Mouse (Mus musculus) stomach, embryonic 15.5 days (tissue): Measurements from ENCODE around the gene Wipf3. TPM values are rescaled to one million over a fixed set of nuclear protein-coding genes. Genes with fewer than 3 reads are reported as not detected.

Experiments used
- ATAC-seq: fragments of 200-750 bp; cut with Nextera tagmentation; 2 replicates; pipeline ENCODE4 v1.8.0; 2017; ENCODE audit warnings: low read depth, moderate number of reproducible peaks, moderate TSS enrichment; ENCODE audit not compliant: insufficient read depth, low FRiP score
- H3K27ac ChIP-seq: fragments of 300-500 bp; sonication (generic); 2 replicates; pipeline ENCODE4 v1.5.1; 2015; ENCODE audit warnings: mild to moderate bottlenecking, inconsistent platforms
- H3K27me3 ChIP-seq: fragments of 300-500 bp; sonication (generic); replicated peaks from 2 replicates; pipeline ENCODE4 v1.6.1; 2015; ENCODE audit warnings: inconsistent platforms
- H3K36me3 ChIP-seq: fragments of 300-500 bp; sonication (generic); 2 replicates; pipeline ENCODE4 v1.6.1; 2015; ENCODE audit warnings: inconsistent platforms
- H3K4me1 ChIP-seq: fragments of 300-500 bp; sonication (generic); 2 replicates; pipeline ENCODE4 v1.6.1; 2015; ENCODE audit warnings: inconsistent platforms
- H3K4me2 ChIP-seq: fragments of 300-500 bp; sonication (generic); 2 replicates; pipeline ENCODE4 v1.6.1; 2015; ENCODE audit warnings: mild to moderate bottlenecking, inconsistent platforms
- H3K4me3 ChIP-seq: fragments of 300-500 bp; sonication (generic); replicated peaks from 2 replicates; pipeline ENCODE4 v1.5.1; 2015; ENCODE audit warnings: inconsistent platforms
- H3K9ac ChIP-seq: fragments of 300-500 bp; sonication (generic); 2 replicates; pipeline ENCODE4 v1.6.1; 2015; ENCODE audit warnings: inconsistent platforms
- H3K9me3 ChIP-seq: fragments of 300-500 bp; sonication (generic); 2 replicates; pipeline ENCODE4 v1.6.1; 2016; ENCODE audit warnings: inconsistent platforms
- WGBS: fragments of 180-500 bp; shearing (Covaris S2); methylation state at CpG from one replicate; pipeline ENCODE4 v1.1.7; 2015; 5-methylcytosine and 5-hydroxymethylcytosine counted together
- polyA plus RNA-seq: library from polyadenylated mRNA; unstranded; fragments of >200 nt; fragmentation: Nextera tagmentation; extraction: Ambion mirVana; gene quantifications from 2 replicates; pipeline ENCODE4 v1.2.1, GENCODE M21; 2015

Gene Wipf3
- polyA plus RNA-seq, 1 experiment from 2014 or later = 0.89 TPM

DNA sequence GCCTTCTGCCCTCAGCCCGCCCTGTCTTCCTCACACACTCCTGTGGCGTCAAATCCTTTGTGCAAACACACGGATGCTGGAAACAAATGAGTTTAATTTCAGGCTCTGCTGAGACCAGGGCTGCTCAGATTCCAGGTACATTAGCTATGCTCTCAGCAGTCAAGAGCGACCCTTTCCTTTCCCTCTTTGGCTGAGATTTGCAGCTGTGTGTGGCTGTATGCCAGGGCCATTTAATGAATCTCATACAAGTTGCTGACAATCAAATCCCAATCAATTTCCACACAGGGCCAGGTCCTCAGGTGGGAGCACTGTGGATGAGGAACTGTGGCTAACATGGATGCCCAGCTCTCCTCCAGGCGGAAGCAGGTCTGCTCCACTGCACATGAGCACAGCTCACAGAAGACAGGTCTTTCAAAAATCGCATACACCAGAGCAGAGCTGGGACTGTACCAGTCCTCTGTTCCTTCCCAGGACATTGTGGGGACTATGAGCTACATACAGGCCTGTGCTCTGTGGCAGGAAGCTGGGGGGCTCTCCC lies 78.9 kb downstream of the Wipf3 start:
- 41% methylated on average over 6 of the region's 6 CpGs for WGBS
- Histone ChIP-seq H3K27ac (no peak overlapping the region; the same call in 1 of the 2 replicates), H3K9me3 (no peaks in the 10 kb centered on the region), H3K9ac (no peak overlapping the region), H3K36me3 (no peaks in the 10 kb centered on the region), H3K4me1 (0 out of 2 replicates have a peak, but pooled peaks cover 4% of the 10 kb centered on the region), H3K4me3 (no peak overlapping the region), H3K27me3 (no peaks in the 10 kb centered on the region), H3K4me2 (no peak overlapping the region)
- ATAC-seq = no peak

DNA sequence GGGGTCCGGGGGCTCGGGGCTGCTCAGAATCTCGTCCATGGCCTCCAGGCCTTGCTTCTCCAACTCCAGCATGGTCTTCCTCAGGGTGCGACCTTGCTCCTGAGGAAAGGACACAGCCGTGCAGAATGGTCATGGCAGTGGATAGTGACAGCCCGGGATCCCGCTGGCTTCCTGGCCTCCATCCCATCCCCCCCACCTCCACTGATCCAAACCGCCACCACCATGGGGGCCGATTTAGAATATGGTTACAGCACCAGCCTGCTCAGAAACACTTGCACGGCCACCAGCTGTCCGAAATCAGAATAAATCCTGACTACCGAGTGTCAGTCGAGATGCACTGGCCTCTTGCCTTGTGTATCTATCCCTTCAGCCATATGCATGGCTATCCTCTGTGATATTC lies 79.9 kb downstream of the Wipf3 start:
- Histone ChIP-seq H3K9ac (no peak overlapping the region), H3K9me3 (no peaks in the 10 kb centered on the region), H3K4me2 (no peak overlapping the region), H3K27me3 (no peaks in the 10 kb centered on the region), H3K4me3 (no peak overlapping the region), H3K36me3 (no peaks in the 10 kb centered on the region), H3K4me1 (0 out of 2 replicates have a peak, but pooled peaks cover 4% of the 10 kb centered on the region), H3K27ac (no peak overlapping the region)
- no peak for ATAC-seq
- 84% methylated on average over 13 of the region's 13 CpGs for WGBS

DNA sequence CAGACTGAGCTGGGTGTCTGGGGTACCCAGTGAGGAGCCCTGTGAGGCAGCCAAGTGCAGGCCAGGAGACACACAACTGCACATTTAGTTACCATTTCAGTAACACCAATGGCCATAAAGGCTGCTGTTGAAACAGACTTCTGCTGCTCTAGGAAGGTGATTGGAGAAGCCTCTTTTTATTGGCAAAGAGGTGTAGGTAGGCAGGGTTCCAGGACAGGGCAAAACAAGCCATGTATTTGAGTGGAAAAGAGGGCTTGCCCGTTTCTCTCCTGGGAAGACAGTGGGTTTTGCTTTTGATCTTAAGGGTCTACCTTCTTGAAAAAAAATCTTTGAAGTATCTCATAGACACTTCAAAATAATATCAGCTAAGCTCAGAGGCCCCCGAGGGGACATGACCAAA lies 82.9 kb downstream of the Wipf3 start:
- no peaks in the 10 kb centered on the region for H3K36me3 ChIP-seq
- H3K4me1 ChIP-seq = 0 out of 2 replicates have a peak, but pooled peaks cover 4% of the 10 kb centered on the region
- H3K27ac ChIP-seq = no peak overlapping the region
- H3K9me3 ChIP-seq = no peaks in the 10 kb centered on the region
- no peak overlapping the region for H3K4me2 ChIP-seq
- no peak overlapping the region for H3K4me3 ChIP-seq
- WGBS = 42% methylated on average over 2 of the region's 2 CpGs
- H3K9ac ChIP-seq = no peak overlapping the region
- no peak for ATAC-seq
- no peaks in the 10 kb centered on the region for H3K27me3 ChIP-seq

DNA sequence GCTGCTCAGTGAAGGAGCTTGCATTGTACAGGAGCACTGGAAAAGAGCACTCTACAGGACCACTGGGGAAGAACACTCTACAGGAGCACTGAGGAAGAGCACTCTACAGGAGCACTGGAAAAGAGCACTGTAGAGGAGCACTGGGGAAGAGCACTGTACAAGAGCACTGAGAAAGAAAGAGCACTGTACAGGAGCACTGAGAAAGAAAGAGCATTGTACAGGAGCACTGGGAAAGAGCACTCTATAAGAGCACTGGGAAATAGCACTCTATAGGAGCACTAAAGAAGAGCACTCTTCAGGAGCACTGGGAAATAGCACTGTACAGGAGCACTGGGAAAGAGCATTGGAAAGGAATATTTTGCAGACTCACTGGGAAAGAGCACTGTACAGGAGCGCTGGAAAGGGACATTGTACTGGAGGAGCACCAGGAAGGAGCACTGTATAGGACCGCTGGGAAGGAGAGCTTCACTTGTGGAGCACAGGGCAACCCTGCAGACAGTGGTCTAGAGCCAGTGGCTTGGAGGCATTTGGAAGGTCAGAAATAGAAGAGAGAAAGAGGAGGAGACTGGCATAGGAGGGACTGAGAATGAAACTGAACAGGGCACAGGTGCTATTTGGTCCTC lies 87.2 kb downstream of the Wipf3 start:
- Histone ChIP-seq H3K4me1 (no peaks in the 10 kb centered on the region), H3K9ac (no peak overlapping the region), H3K36me3 (no peaks in the 10 kb centered on the region), H3K27me3 (no peaks in the 10 kb centered on the region), H3K27ac (no peak overlapping the region), H3K4me3 (no peak overlapping the region), H3K4me2 (no peak overlapping the region), H3K9me3 (no peaks in the 10 kb centered on the region)
- 82% methylated on average over 2 of the region's 2 CpGs for WGBS
- ATAC-seq = no peak

DNA sequence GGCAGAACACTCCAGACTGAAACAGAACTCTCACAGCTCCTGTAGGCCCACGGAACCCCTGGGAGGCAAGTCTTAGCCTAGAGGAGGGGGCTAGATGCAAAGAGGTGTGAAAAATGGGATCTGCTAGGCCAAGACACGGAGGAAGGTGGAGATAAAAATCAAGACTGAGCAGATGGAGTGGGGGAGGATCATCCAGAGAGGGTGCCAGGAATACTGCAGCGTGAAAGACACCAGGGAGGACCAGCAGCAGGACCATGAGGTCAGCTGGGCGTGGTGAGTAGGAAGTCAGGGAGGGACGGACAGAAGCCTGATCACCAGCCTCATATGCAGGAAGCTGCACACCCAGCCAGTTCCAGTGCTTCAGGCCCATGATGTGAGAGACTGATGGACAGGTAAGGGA lies 89.4 kb downstream of the Wipf3 start:
- Histone ChIP-seq H3K4me2 (no peak overlapping the region), H3K4me3 (no peak overlapping the region), H3K9ac (no peak overlapping the region), H3K36me3 (no peaks in the 10 kb centered on the region), H3K27ac (no peak overlapping the region), H3K9me3 (no peaks in the 10 kb centered on the region), H3K27me3 (no peaks in the 10 kb centered on the region), H3K4me1 (no peaks in the 10 kb centered on the region)
- 65% methylated on average over 5 of the region's 5 CpGs for WGBS
- ATAC-seq = no peak

DNA sequence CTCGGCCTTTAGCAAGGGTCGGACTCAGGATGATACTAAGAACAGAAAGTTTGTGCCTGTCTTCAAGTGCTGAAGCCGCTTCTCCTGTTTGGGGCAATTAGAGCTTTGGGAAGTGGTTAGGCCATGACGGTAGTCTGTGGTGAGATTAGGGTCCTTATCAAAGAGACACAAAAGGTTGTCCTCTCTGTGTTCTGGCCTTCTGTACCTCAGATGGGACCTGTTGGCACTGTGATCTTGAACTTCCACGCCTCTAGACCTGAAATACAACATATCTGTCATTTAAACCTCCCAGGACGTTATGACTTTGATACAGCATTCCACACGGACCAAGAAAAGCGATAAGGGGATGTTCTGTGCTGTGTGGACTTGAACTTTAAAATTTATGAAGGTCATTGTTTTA lies 99.3 kb downstream of the Wipf3 start:
- ATAC-seq = no peak
- H3K27ac ChIP-seq = no peak overlapping the region
- 77% methylated on average over 8 of the region's 8 CpGs for WGBS
- H3K9ac ChIP-seq = no peak overlapping the region
- H3K4me1 ChIP-seq = no peaks in the 10 kb centered on the region
- no peaks in the 10 kb centered on the region for H3K9me3 ChIP-seq
- no peaks in the 10 kb centered on the region for H3K27me3 ChIP-seq
- H3K4me3 ChIP-seq = no peak overlapping the region
- H3K36me3 ChIP-seq = no peaks in the 10 kb centered on the region
- no peak overlapping the region for H3K4me2 ChIP-seq

DNA sequence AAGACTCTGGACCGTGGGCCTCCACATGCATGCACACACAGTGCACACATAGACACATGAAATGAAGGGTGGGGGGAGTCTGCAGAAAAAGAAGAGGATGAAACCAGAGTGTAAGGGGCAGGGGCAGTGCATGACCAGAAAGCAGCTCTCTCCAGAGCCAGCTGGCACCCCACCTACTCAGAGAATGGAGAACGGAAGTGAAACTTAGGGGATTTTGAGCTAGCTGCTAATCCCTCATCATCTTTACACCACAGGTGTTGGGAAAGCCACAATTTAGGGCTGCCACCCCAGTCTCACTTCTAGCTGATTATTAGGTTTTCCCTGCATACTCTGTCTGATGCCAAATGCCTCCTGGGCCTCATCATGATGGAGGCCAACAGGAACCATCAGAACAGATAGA lies 100.8 kb downstream of the Wipf3 start:
- no peaks in the 10 kb centered on the region for H3K36me3 ChIP-seq
- H3K9me3 ChIP-seq = no peaks in the 10 kb centered on the region
- ATAC-seq = no peak
- H3K27ac ChIP-seq = no peak overlapping the region
- H3K27me3 ChIP-seq = no peaks in the 10 kb centered on the region
- H3K9ac ChIP-seq = no peak overlapping the region
- H3K4me1 ChIP-seq = no peaks in the 10 kb centered on the region
- 84% methylated on average over 2 of the region's 2 CpGs for WGBS
- no peak overlapping the region for H3K4me3 ChIP-seq
- H3K4me2 ChIP-seq = no peak overlapping the region

DNA sequence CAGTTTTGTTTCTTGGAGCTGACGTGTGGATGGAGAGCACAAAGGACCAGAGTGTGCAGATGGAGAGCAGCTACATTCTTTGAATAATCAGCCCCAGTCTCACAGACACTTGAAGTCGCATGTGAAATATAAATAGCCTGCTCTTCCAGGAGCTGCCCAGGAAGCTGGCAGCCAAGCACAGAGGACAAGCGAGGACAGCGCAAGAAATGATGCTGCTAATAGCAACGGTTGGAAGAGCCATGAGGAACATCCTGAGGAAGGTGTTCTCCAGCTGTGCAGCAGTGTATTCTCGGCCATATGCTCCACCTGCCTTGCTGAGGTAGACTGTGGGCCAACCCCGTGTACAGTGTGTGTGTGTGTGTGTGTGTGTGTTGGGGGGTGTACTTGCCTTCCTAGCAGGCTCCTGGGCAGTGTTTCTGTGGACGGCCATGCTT lies 101.7 kb downstream of the Wipf3 start:
- H3K4me3 ChIP-seq = no peak overlapping the region
- no peaks in the 10 kb centered on the region for H3K9me3 ChIP-seq
- no peaks in the 10 kb centered on the region for H3K36me3 ChIP-seq
- no peak overlapping the region for H3K27ac ChIP-seq
- 60% methylated on average over 8 of the region's 8 CpGs for WGBS
- no peak overlapping the region for H3K9ac ChIP-seq
- no peaks in the 10 kb centered on the region for H3K27me3 ChIP-seq
- ATAC-seq = no peak
- no peaks in the 10 kb centered on the region for H3K4me1 ChIP-seq
- H3K4me2 ChIP-seq = no peak overlapping the region

DNA sequence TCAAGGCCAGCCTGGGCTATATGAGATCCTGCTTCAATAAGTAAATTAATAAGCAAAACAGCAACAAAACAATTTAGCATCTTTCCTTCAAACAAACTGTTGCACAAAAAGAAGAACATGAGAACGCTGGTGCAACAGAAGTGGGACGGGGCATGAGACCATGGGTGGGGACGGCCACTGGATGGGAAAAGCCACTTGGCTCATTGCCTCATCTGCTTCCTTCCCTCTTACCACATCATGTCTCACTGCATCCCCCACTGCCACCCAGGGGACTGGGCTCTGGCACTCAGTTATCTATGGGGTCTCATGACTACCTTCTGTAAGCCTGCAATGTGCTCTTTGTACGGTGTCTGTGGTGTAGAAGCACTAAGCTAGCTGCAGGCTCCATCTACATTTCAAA lies 106.1 kb downstream of the Wipf3 start:
- H3K4me2 ChIP-seq = no peak overlapping the region
- H3K4me3 ChIP-seq = no peak overlapping the region
- ATAC-seq = no peak
- no peaks in the 10 kb centered on the region for H3K9me3 ChIP-seq
- H3K27me3 ChIP-seq = no peaks in the 10 kb centered on the region
- no peak overlapping the region for H3K27ac ChIP-seq
- H3K4me1 ChIP-seq = no peaks in the 10 kb centered on the region
- H3K9ac ChIP-seq = no peak overlapping the region
- no peaks in the 10 kb centered on the region for H3K36me3 ChIP-seq
- whole genome bisulfite sequencing = 85% methylated on average over 4 of the region's 4 CpGs

DNA sequence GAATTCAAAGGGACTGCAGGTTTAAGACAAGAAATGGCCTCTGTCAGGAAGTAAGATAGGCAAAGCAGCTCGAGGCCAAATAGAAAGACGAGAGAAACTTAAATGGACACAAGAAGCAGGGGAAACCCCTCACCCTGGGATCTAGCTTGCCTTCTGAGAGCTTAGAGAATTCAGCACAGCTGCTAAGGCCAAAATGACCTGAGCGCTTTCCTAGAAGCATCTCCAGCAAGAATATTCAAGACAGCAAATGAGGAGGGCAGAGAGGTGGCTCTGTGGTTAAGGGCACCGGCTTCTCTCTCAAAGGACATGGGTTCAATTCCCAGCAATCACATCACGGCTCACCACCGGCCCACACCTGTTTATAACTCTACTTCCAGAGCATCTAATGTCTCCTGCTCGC lies 107.7 kb downstream of the Wipf3 start:
- no peak overlapping the region for H3K27ac ChIP-seq
- H3K27me3 ChIP-seq = no peaks in the 10 kb centered on the region
- WGBS = 77% methylated on average over 7 of the region's 7 CpGs
- H3K4me1 ChIP-seq = no peaks in the 10 kb centered on the region
- no peak overlapping the region for H3K4me3 ChIP-seq
- H3K9ac ChIP-seq = no peak overlapping the region
- no peaks in the 10 kb centered on the region for H3K9me3 ChIP-seq
- no peak overlapping the region for H3K4me2 ChIP-seq
- no peak for ATAC-seq
- no peaks in the 10 kb centered on the region for H3K36me3 ChIP-seq

DNA sequence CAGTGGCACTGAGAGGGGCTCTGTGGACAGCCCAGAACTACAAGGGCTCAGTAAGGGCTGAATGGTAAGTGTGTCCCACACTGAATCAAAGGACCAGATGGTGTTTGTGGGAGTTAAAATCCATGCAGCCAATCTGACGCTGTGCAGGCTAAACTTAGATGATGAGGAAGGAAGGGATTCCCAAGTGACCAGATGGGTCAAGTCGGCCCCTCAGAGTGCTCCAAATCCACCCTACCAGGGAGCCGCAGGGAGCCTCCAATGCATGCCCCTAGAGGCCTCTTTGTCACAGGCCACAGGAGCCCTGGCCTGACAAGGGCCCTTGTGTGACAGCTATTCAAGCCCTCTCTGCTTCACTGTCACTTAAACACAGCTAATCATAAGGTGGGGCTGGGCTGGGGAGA lies 109.4 kb downstream of the Wipf3 start:
- Histone ChIP-seq H3K9me3 (no peaks in the 10 kb centered on the region), H3K4me3 (no peak overlapping the region), H3K36me3 (no peaks in the 10 kb centered on the region), H3K27ac (no peak overlapping the region), H3K27me3 (no peaks in the 10 kb centered on the region), H3K9ac (no peak overlapping the region), H3K4me1 (no peaks in the 10 kb centered on the region), H3K4me2 (no peak overlapping the region)
- WGBS = 48% methylated on average over 3 of the region's 3 CpGs
- ATAC-seq = no peak

DNA sequence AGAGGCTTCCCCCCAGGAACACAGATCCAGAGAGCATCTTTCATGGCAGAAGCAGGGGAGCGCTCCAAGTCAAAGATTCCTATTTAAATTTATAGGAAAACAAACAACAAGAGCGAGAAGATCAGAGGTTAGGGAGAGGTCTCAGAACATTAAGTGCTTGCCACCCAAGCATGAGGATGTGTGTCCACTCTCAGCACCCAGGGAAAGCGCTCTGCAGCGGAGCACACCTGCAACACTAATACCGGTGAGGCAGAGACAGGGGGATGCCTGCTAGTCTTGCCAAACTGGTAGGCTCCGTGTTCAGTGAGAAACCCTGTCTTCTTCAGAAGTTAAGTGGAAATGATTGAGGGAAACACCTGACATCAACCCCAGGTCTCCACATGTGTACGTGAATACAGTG lies 110.0 kb downstream of the Wipf3 start:
- no peaks in the 10 kb centered on the region for H3K9me3 ChIP-seq
- no peak overlapping the region for H3K9ac ChIP-seq
- no peak overlapping the region for H3K27ac ChIP-seq
- 86% methylated on average over 7 of the region's 7 CpGs for WGBS
- no peaks in the 10 kb centered on the region for H3K4me1 ChIP-seq
- no peak for ATAC-seq
- H3K4me3 ChIP-seq = no peak overlapping the region
- H3K4me2 ChIP-seq = no peak overlapping the region
- no peaks in the 10 kb centered on the region for H3K27me3 ChIP-seq
- H3K36me3 ChIP-seq = no peaks in the 10 kb centered on the region
